Comparison of ENCODE assay signal across 9 mouse cellular contexts in the genomic region with DNA sequence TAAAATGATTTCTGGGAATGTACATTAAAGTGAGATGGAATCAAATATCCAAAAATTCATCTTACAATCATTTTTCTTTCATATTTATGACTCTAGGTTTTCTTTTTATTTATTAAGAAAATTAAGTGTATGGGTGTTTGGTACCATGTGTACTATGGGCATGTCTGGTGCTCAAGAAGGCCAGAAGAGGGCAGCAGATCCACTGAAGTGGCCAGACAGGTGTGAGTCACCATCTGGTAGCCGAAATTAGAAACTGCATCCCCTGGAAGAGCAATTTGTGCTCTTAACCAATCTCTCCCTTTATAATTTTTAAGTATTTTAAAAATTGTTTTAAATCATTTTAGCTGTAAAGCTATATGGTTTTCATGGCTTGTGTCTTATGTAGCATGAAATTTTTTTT. TPM values are rescaled to one million over a fixed set of nuclear protein-coding genes. Genes with fewer than 3 reads are reported as not detected.
DNase-seq lines count a peak whose midpoint lies in the region; ATAC-seq and TF ChIP-seq lines count a peak whose summit lies in the region.
"Had no signal": no experiment of that assay in that cellular context is flagged by ENCODE, and none has a peak within 500 bp of the region (broad histone marks: within the 10 kb centered on the region; RNA-seq: fewer than 3 reads in every experiment).

No protein-coding gene starts in this region.

- DNase-seq in heart, adult 8-10 months (ENCODE audit: low spot score) = peak; percentile 7
- DNase-seq in heart, postnatal 25 days (ENCODE audit: low spot score) = no peak
- peak; percentile 11 for DNase-seq in urinary bladder, postnatal 25 days (ENCODE audit: low spot score)
- no peak for DNase-seq in urinary bladder, adult 2 months (ENCODE audit: low spot score)
- peak; percentile 36 to 51 for DNase-seq in cerebellum, postnatal 14 days
- DNase-seq in kidney, postnatal 4 days = peak; percentile 14 to 44
- peak; percentile 14 for DNase-seq in stomach, postnatal 0 days (ENCODE audit: low spot score)
- no peak for DNase-seq in right cerebral cortex, postnatal 25 days

- H3K9ac ChIP-seq in stomach, postnatal 0 days (ENCODE audit: low read length) = no peak overlapping the region
- H3K9ac ChIP-seq: embryonic facial prominence, embryonic 15.5 days had no signal

- no peaks in the 10 kb centered on the region for H3K27me3 ChIP-seq in stomach, postnatal 0 days (ENCODE audit: control insufficient read depth, insufficient read depth, low read length)
- H3K27me3 ChIP-seq: embryonic facial prominence, embryonic 15.5 days had no signal

- no peak overlapping the region for H3K4me2 ChIP-seq in stomach, postnatal 0 days (replicated peaks; ENCODE audit: low read depth)
- H3K4me2 ChIP-seq: embryonic facial prominence, embryonic 15.5 days had no signal

- no peak overlapping the region for H3K27ac ChIP-seq in stomach, postnatal 0 days (replicated peaks)
- H3K27ac ChIP-seq: embryonic facial prominence, embryonic 15.5 days had no signal

- H3K4me3 ChIP-seq in stomach, postnatal 0 days (ENCODE audit: low read depth, low read length) = no peak overlapping the region
- H3K4me3 ChIP-seq: embryonic facial prominence, embryonic 15.5 days had no signal

- H3K9me3 ChIP-seq in stomach, postnatal 0 days (ENCODE audit: control insufficient read depth, low read length) = no peaks in the 10 kb centered on the region
- H3K9me3 ChIP-seq: embryonic facial prominence, embryonic 15.5 days had no signal

- H3K4me1 ChIP-seq in stomach, postnatal 0 days (replicated peaks; ENCODE audit: control insufficient read depth, insufficient read depth) = no peaks in the 10 kb centered on the region
- H3K4me1 ChIP-seq: embryonic facial prominence, embryonic 15.5 days had no signal

- no peak for ATAC-seq in stomach, postnatal 0 days (ENCODE audit: low FRiP score, low TSS enrichment)

- no peaks in the 10 kb centered on the region for H3K36me3 ChIP-seq in stomach, postnatal 0 days (ENCODE audit: control insufficient read depth, insufficient read depth, low read length)
- H3K36me3 ChIP-seq: embryonic facial prominence, embryonic 15.5 days had no signal

- TF ChIP-seq CTCF in stomach, postnatal 0 days (IDR thresholded peaks at IDR 0.05; ENCODE audit: low read depth) = peak; percentile 71

- intact Hi-C loops in heart, postnatal 25 days (cut with DNase I) = loop anchor here (2.0 kb wide), 1 partner anchor 67 kb away; no protein-coding TSS in a partner anchor

- TF ChIP-seq EP300 in stomach, postnatal 0 days (optimal IDR thresholded peaks at IDR 0.05) = no peak

- 22% methylated on average over 1 of the region's 1 CpGs for WGBS in stomach, postnatal 0 days

RNA-seq across cellular contexts. Expression of gene Prkx, which starts 54.7 kb away (rescaled TPM):
- 10 to 100 TPM; 11.6 to 15.6 (median 14.5) TPM for total RNA-seq in heart, adult 8-10 months (2022)
- 10 to 100 TPM; 14.9 to 15.4 TPM for total RNA-seq in heart, postnatal 25 days (2021)
- 10.7 and 11.1 TPM in 2 replicates for polyA plus RNA-seq in urinary bladder, adult 2 months (2012; rRNA removed)
- 11.9 and 12.6 TPM in 2 replicates for polyA plus RNA-seq in stomach, postnatal 0 days (2015; fragmentation: Nextera tagmentation; extraction: Ambion mirVana)

Comparison
In these comparisons a context has a peak if more than half of its experiments do, and no peak if none do; other contexts are left out.
1. DNase-seq: peak in heart, adult 8-10 months (single experiment), urinary bladder, postnatal 25 days (single experiment), cerebellum, postnatal 14 days (2 of 2), kidney, postnatal 4 days (2 of 2) and stomach, postnatal 0 days (single experiment); none in heart, postnatal 25 days (single experiment), urinary bladder, adult 2 months (single experiment) and right cerebral cortex, postnatal 25 days (single experiment).